Mouse (Mus musculus) liver, embryonic 14 days (tissue): ENCODE results near the gene Scgb2b21. TPM values are rescaled to one million over a fixed set of nuclear protein-coding genes. Genes with fewer than 3 reads are reported as not detected.

ENCODE experiments used
- polyA plus RNA-seq: library from polyadenylated mRNA; depleted of rRNA; stranded (reverse); fragments of >200 nt; gene quantifications from 2 replicates; pipeline ENCODE4 v1.2.3, GENCODE M21; 2012; rRNA removed

Scgb2b21 gene
- polyA plus RNA-seq, result not detected in 2 replicates

DNA sequence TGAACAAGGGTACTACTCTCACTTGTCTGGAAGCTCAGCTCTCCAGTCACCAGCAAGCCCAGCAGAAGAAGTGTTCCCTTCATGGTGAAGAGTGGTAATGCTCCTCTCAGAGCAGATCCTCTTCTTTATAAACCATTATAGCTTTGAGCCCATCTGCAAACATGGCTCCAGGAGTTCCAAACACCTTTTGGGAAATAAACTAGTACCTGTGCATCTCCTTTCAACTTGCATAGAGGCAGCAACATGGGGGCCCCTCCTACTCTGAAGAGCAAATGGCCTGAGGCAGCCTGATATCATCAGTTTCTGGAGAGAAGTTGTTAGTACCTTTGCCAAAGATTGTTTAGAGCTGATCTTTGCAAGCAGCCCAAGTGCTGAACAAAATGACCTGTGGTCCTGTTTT lies at the start of gene Scgb2b21:
Gene Scgb2b21, minus strand, starts transcription at position 101 of the 400 bp plus-strand sequence.

Other genes starting within 250 kb of the Scgb2b21 start
- not detected in 2 replicates for gene Scgb2b19, start 240.1 kb downstream of the Scgb2b21 start, polyA plus RNA-seq
- not detected in 2 replicates for gene Scgb1b19, start 233.2 kb downstream of the Scgb2b21 start, polyA plus RNA-seq
- not detected in 2 replicates for gene Scgb2b20, start 154.1 kb downstream of the Scgb2b21 start, polyA plus RNA-seq
- gene Scgb1b20, start 147.2 kb downstream of the Scgb2b21 start, polyA plus RNA-seq, result not detected in 2 replicates
- not detected in 2 replicates for gene Scgb2b24, start 218.9 kb upstream of the Scgb2b21 start, polyA plus RNA-seq
- not detected in 2 replicates for gene Scgb1b24, start 223.3 kb upstream of the Scgb2b21 start, polyA plus RNA-seq